Mouse (Mus musculus): ENCODE results near the gene Dip2b.

Dip2b gene

GRCm38 (mm10) chr15:100179685-100180084 lies 141.2 kb downstream of the Dip2b start:
- no peak for DNase-seq (ENCODE audit: low spot score)

DNA sequence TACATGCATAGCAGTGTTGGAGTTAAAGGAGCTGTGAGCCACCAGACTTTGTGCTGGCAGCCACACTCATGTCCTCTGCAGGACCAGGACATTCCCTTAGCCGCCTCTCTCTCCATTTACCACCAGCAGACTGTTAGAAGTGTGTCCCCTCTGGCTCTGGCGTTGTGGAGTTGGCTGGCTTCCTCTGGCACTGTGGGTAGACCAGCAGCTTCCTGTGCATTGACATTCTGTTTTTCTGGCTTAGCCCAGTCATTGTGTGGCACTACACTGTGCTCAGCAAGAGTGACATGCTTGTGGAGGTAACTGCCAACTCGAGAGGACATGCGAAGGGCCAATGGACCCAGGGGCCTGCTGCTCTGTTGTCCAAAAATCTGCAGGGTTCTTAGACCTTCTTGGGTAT lies 141.8 kb downstream of the Dip2b start:
- no peak for DNase-seq (ENCODE audit: low spot score)

DNA sequence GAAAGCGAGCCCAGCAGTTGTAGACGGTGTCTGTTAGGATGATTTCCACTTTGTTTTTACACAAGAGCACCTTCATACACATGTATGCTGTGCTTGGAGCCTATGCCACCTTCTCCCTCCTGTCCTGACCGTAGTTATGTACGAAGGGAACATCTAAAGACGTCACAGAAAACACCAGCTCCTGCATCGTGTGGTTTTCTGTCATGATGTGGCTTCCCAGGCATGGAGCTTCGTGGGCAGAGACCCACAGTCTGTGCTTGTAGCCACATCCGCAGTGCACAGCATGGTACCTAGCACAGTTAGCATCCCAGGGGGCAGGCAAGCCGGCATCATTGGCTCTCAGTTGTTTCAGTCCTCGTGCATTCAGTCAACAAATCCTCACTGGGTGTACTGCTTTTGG lies 143.4 kb downstream of the Dip2b start:
- no peak for DNase-seq (ENCODE audit: low spot score)

DNA sequence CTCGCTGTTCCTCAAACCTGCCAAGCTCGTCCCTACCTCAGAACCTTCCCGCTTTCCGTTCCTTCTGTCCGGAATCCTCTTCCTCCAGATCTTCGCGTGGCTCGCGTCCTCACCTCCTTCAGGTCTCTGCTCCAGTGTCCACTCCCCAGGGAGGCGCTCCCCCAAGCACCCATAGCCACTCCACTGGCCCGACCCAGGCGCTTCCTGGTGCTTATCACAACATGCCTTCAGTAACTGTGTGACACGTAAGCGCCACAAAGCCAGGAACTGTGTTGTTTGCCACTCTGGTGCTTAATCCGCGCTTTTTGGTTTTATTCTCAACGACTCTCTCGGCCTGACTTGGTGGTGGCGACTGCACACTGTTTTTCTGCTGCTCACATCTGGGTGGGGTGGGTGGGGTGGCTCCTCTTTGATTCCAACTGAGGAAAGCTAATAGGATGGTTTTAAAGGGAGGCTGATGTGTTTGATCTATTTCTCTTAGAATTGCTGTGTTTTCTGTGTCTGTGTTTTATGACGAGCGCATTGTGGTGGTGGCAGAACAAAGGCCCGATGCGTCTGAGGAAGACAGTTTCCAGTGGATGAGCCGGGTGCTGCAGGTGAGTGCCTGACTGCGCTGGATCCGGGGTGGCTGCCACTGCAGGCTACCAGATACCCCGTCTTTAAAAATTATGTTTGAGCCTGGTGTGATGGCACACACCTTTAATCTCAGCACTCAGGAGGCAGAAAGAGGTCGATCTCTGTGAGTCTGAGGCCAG lies 144.2 kb downstream of the Dip2b start:
- DNase-seq (ENCODE audit: low spot score): no peak

- no peak for DNase-seq (ENCODE audit: low spot score)
Observed at GRCm38 (mm10) chr15:100183510-100183909, 145.0 kb downstream of the Dip2b start.

DNA sequence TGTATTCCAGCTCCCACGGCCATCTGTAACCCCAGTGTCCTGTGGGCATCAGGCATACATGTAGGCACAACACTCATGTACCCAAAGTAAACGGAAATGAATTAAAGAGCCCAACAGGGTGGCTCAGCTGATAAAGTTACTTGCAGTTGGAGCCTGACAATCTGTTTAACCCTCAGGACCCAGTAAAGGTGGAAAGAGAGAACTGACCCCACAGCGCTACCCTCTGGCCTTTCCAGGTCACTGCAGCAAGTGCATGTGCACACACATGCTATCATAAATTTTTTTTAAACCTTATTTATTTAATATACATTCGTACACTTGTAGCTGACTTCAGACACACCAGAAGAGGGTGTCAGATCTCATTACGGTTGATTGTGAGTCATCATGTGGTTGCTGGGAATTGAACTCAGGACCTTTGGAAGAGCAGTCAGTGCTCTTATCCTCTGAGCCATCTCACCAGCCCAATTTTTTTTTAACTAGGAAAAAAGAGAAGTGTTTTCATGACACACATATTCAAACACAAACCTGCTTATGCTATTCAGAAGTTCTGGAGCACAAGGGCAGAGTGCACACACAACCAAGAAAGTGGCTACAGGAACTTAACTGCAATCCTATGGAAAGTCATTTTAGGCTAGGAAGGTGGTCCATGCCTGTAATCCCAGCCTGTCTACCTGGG lies 146.5 kb downstream of the Dip2b start:
- no peak for DNase-seq (ENCODE audit: low spot score)

- DNase-seq (ENCODE audit: low spot score): no peak
Observed at GRCm38 (mm10) chr15:100186234-100186633, 147.8 kb downstream of the Dip2b start.

DNA sequence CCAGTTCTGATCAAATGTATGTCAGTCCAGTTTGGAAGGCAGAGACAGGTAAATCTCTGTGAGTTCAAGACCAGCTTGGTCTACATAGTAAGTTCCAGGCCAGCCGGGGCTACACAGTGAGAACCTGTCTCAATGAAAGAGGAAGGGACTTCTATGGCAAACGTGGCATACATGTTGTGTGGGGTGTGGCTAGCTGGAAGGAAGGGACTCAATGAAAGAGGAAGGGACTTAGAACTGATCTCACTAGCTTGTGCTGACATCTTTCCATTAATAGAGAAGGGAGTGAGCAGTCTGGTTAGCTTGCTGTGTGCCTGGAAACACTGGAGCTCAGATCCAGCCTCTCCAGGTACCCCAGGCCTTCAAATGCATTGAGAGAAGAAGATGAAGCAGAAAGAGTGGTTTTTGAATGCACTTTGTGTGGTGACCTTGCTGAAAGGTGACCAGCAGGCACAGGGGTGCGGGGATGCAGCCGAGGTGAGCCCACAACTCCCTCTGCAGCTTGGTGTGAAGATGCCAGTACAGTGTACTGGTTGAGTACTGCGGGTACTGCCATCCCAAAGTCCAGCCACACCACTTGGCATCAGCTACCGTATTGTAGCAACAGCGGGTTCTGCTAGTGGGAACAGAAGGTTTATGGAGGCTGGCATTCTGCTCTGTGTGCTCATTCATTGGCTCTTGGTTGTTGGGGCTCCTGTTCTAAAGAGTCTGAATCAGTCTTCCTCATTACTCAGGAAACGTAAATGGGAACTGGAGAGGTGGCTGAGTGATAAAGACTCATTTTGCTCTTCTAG lies 148.6 kb downstream of the Dip2b start:
- DNase-seq (ENCODE audit: low spot score): no peak

DNA sequence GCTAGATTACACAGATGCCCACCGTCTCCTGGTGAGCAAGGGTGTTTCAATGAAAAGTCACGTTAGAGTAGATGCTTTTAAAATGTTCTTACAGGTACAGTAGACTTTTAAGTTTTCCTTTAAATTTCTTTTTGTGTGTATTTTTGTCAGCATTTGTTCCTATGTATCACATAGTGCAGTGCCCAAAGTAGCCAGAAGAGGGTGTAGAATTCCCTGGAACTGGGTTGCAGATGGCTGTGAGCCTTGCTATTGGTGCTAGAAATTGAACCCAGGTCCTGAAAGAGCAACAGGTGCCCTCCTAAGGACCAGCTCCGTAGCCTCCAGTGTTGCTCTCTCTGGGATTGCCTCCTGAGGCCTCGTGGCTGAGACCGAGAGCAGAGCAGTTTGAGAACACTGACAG lies 150.1 kb downstream of the Dip2b start:
- DNase-seq (ENCODE audit: low spot score): no peak

DNA sequence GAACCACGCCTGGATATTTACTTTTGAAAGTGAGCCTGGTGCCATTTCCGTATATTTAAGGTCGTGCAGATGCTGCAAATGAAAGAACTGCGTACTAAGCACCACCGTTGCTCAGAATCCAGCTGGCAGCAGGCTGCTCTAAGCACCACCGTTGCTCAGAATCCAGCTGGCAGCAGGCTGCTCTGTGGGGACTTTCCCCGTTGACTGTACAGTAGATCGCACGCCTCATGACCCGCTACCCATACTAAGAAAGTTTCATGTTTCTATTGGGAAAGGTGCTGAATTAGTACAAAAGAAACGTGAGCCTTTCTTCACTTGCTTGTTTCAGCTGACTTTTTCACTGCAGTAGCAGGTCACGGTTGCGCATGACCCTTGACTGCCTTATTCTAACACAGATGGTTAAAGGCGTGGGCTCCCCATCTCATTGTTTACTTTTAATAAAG lies 150.5 kb downstream of the Dip2b start:
- no peak for DNase-seq (ENCODE audit: low spot score)

- no peak for DNase-seq (ENCODE audit: low spot score)
Observed at GRCm38 (mm10) chr15:100190083-100190482, 151.6 kb downstream of the Dip2b start.

DNA sequence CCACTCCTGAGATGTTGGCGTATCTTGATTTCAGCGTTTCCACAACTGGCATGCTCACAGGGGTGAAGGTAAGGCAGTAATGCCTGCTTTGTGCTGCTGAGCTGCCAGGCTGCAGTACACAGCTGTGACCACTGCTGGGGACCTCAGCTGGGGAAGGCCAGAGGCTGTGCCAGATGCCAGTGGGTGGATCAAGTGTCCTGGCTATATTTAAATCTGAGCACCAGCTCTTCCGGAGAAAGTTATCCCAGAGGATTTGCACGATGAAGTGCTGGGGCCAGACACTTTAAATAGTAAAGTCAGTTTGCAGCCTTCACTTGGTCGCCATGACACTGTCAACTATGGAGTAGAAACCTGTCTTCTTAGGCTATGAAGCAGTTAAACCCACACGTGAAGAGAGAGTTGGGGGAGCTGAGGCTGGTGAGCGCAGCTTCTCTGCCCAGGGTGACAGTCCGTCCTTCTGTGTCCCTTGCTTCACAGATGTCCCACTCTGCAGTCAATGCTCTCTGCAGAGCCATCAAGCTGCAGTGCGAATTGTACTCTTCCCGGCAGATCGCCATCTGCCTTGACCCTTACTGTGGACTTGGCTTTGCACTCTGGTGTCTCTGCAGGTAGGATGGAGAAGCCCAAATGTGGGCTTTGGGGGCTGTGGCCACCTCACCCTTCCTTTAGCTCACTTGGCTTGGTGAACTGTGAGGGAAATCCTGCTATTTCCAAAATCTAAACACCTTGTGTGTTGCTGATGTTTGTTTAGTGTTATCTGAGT lies 160.7 kb downstream of the Dip2b start:
- DNase-seq (ENCODE audit: low spot score): no peak

DNA sequence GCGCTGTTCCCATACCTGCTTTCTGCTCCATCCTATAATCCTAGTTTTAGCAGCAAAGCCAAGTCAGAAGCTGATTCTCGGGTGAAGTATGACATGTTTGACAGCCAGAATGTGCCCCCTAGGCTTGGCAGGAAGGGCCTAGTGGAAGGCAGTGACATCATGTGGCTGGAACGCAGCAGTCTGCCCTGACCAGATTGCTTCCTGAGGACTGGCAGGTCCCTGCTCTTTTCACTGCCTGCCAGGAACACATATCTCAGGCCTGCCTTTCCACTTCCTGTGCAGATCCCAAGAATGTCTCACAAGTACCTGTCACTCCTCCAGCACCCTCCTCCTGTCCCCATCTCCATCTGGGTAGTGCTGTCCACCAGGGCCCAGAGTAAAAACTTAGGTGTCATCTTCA lies 161.3 kb downstream of the Dip2b start:
- DNase-seq (ENCODE audit: low spot score): no peak

DNA sequence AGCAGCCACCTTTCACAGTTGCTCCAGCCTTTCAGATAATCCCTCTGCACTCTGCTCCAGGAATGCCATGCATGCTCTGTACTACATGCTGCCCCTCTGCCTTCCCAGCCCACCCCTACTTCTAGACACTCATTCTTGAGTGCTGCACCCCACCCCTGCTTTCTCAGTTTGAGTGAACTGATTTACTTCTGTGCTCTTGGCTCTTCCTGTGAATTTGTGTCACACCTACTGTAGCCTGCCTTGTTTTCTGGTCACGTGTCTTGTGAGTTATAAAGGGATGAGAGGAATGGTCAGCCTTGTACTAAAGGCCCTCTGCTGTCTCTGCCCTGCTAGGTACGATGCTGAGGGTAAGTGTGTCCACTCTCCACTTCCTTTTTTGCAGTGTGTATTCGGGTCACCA lies 163.3 kb downstream of the Dip2b start:
- DNase-seq (ENCODE audit: low spot score): no peak

- no peak for DNase-seq (ENCODE audit: low spot score)
Observed at GRCm38 (mm10) chr15:100202431-100203015, 164.1 kb downstream of the Dip2b start.

- no peak for DNase-seq (ENCODE audit: low spot score)
Observed at GRCm38 (mm10) chr15:100204574-100204973, 166.1 kb downstream of the Dip2b start.

DNA sequence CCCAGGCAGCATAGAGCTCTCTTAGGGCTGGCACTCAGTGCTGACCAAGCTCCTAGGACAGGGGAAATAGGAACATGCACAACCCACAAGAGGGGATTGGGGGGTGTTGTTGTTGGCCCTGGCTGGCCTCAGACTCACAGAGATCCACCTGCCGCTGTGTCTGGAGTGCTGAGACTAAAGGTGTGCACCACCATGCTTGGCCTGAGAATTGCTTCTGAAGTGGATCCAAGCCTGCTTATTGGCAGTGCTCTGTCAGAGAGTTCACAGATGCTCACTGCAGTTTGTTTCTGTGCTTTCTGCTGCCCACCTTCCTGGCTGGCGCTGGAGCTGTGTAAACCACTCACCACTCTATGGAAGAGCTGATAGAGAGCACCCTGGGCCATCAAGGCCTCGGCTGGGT lies 171.5 kb downstream of the Dip2b start:
- no peak for DNase-seq (ENCODE audit: low spot score)

DNA sequence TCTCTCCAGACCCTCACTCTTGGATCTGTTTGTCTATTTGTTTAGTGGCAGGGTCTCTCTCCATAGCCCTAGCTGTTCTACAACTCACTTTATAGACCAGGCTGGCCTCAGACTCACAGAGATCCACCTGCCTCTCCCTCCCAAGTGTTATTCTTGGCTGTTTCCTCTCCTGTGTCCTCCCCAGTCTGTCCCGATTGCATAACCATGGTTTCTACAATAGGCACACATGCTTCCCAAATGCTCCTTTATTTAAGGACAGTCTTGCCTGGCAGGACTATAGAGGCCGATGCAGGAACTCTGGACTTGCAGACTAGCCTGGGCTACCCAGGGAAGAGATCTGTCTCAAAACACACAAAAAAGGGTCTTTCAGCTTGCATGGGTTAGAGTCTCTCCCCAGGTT lies 174.9 kb downstream of the Dip2b start:
- DNase-seq (ENCODE audit: low spot score): no peak

DNA sequence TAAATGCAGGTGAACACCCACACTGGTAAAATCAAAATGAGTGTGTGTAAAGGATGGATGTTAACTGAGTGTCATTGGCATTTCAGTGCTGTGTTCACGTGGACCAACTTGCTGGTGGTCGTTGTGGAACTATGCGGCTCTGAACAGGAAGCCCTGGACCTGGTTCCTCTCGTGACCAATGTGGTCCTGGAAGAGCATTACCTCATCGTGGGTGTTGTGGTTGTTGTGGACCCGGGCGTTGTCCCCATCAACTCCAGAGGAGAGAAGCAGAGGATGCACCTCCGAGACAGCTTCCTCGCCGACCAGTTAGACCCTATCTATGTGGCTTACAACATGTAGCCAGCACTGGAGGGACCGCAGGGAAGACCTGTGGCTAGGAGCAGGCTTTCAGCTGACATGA lies 176.6 kb downstream of the Dip2b start:
- no peak for DNase-seq (ENCODE audit: low spot score)

GRCm38 (mm10) chr15:100216173-100216572 lies 177.7 kb downstream of the Dip2b start:
- DNase-seq (ENCODE audit: low spot score): no peak

- no peak for DNase-seq (ENCODE audit: low spot score)
Observed at GRCm38 (mm10) chr15:100218018-100218417, 179.6 kb downstream of the Dip2b start.

- no peak for DNase-seq (ENCODE audit: low spot score)
Observed at GRCm38 (mm10) chr15:100219396-100219795, 180.9 kb downstream of the Dip2b start.
